Mouse (Mus musculus) retina, embryonic 14.5 days (tissue): ENCODE data around the gene Zfp94.

Experiments used
- DNase-seq: peaks from one replicate; pipeline ENCODE4 v3.0.0-alpha.2; 2015; ENCODE audit warnings: low spot score

Gene Zfp94

GRCm38 (mm10) chr7:24271191-24271590 lies 45.3 kb downstream of the Zfp94 start:
- no peak for DNase-seq

DNA sequence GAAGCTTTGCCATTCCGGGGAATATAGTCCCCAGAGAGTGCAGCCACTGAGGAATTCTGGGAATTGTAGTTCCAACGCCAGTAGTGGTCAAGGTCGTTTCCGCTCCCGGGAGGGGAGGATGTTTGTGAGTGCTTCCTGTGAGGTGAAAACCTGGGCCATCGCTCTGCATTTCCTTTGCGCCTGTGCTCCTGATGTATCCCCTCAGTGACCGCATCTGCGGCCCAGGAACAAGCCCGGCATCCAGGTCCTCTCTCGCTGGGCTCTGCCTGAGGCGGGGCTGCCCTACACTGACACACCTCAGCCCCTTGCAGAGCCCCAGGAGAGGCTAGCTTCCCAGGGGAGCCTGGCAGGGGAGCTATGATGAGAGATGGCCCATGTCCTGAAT lies 46.2 kb downstream of the Zfp94 start, which contains the start of gene Zfp93:
Gene Zfp93 (plus strand): TSS at position 133 of the 385 bp plus-strand sequence.
- DNase-seq: peak; percentile 91

DNA sequence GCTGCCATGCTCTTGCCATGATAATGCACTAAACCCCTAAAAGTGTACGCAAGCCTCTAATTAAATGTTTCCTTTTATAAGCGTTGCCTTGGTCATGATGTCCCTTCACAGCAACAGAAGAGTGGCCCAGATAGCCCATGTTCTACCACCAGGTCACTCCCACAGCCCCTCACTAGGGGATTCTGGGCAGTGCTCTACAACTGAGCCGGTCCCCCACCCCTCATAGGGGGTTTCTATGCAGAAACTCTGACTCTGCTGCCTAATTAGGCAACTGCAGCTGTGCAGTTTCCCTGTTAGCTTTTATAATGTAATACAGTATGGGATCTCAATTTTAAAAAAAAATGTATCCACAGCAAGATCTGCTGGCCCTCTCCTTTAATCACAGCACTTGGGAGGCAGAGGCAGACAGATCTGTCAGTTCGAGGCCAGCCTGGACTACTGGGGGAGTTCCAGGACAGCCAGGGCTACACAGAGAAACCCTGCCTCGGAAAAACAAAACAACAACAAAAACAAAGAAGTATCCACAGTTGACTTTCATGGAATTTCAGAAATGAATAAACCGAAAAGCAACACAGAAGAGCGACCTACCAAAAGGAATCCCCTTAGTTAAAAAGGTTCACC lies 46.7 kb downstream of the Zfp94 start:
- no peak for DNase-seq

DNA sequence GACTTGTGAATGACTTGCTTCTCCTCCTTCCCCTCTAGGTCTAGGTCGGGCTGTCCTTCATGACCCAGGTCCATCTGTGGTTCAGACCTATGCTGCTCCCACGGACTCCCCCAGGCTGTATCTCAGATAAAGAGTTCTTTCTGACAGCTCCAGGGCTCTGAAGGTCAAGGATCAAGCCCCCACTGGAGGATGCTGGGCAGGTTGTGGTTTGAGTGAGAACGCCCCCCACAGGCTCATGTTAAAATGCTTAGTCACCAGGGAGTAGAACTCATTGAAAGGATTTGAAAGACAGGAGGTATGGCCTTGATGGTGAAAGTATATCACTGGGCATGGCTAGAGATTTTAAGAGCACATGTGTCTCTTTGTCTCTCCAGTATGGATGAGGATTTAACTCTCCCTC lies 47.2 kb downstream of the Zfp94 start:
- DNase-seq: no peak

- no peak for DNase-seq
These were observed 48.0 kb downstream of the Zfp94 start for GRCm38 (mm10) chr7:24268176-24269155.

GRCm38 (mm10) chr7:24260000-24260312 lies 56.5 kb downstream of the Zfp94 start:
- DNase-seq: no peak

DNA sequence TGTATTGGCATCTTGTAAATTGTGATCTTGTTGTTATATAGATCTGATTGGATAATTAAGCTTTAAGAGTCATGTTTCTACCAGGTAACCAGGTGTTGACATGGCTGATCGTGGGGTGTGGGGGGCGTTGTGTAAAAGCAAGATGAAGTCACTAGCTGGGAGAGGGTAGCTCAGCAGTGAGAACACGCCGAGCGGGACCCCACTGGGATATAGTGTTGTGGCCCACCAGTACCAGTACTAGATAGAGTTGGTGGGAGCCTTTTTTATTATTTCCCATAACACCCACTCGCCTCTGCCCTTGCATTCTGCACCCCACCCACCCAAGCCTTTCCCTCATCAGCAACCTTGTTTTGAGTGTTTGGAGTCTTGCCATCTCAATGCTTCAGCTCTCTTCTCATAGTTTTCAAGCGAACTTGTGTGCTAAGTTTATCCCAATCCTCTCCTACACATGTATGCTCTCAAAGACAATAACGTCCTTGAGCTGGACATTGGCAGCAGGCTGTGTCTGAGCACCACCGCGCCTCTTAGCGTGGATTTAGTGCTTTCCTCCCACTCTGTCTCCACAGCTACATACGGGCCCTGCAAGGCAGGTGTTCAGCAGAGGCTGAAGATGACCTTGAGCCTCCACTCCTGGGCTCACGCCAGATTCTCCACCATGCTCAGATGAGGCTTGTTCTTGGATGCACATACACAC lies 57.0 kb downstream of the Zfp94 start:
- DNase-seq: no peak

DNA sequence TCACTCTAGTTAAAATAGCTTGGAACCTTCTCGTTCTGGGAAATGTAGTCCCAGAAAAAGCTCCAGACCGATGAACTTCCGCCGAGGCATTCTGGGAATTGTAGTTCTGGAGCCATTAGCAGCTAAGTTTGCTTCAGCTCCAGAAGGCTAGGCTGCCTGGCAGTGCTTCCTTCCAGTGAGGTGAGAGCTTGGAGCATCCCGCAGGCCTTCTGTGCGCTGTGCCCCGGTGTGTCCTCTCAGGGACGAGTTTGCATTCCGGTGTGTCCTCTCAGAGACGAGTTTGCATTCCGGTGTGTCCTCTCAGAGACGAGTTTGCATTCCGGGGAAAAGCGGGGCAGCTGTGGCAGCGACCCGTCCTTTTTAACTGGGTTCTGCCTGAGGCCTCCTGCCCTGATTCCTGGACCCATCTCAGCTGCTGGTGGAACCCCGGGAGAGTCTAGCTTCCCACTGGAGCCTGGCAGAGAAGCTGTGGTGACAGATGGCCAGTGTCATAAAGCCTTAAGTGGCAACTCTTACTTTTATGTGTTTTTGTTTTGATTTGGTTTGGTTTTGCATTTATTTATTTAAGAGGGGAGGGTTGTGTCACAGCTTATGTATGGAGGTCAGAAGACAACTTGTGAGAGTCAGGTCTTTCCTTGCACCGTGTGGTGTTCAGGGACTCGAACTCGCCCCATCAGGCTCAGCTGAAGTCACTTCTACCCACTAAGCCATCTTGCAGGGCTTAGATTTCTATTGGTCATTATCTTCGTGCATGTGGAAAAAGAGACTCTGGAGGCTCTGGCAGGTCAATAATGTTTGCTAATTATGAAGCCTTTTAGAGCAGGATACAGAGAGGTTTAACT lies 61.6 kb downstream of the Zfp94 start, which contains the start of gene Zfp108:
Gene Zfp108 (plus strand): TSS at position 162 of the 842 bp plus-strand sequence.
- peak; percentile 91 for DNase-seq

GRCm38 (mm10) chr7:24253779-24254615 lies 62.5 kb downstream of the Zfp94 start:
- no peak for DNase-seq
